Mouse (Mus musculus) limb, embryonic 12.5 days (tissue): ENCODE measurements around the gene Rpl35a. TPM values are rescaled to one million over a fixed set of nuclear protein-coding genes. Genes with fewer than 3 reads are reported as not detected.

Experiments used
- ATAC-seq: fragments of 200-750 bp; cut with Nextera tagmentation; 2 replicates; pipeline ENCODE4 v1.8.0; 2017; ENCODE audit warnings: low read depth, moderate TSS enrichment; ENCODE audit not compliant: insufficient number of reproducible peaks, insufficient read depth, low FRiP score, low TSS enrichment
- H3K27ac ChIP-seq: fragments of 300-500 bp; sonication (generic); 2 replicates; pipeline ENCODE4 v1.5.1; 2016; ENCODE audit warnings: mild to moderate bottlenecking, moderate library complexity
- H3K27me3 ChIP-seq: fragments of 300-500 bp; sonication (generic); 2 replicates; pipeline ENCODE4 v1.6.1; 2016; ENCODE audit warnings: mild to moderate bottlenecking, moderate library complexity
- H3K36me3 ChIP-seq: fragments of 300-500 bp; sonication (generic); 2 replicates; pipeline ENCODE4 v1.6.1; 2016; ENCODE audit warnings: mild to moderate bottlenecking, moderate library complexity
- H3K4me1 ChIP-seq: fragments of 300-500 bp; sonication (generic); replicated peaks from 2 replicates; pipeline ENCODE4 v1.6.1; 2016
- H3K4me2 ChIP-seq: fragments of 300-500 bp; sonication (generic); 2 replicates; pipeline ENCODE4 v1.6.1; 2016; ENCODE audit warnings: mild to moderate bottlenecking, moderate library complexity
- H3K4me3 ChIP-seq: fragments of 300-500 bp; sonication (generic); replicated peaks from 2 replicates; pipeline ENCODE4 v1.5.1; 2016; ENCODE audit warnings: mild to moderate bottlenecking
- H3K9ac ChIP-seq: fragments of 300-500 bp; sonication (generic); replicated peaks from 2 replicates; pipeline ENCODE4 v1.6.1; 2016; ENCODE audit warnings: mild to moderate bottlenecking, moderate library complexity
- H3K9me3 ChIP-seq: fragments of 300-500 bp; sonication (generic); 2 replicates; pipeline ENCODE4 v1.6.1; 2016; ENCODE audit warnings: mild to moderate bottlenecking, moderate library complexity
- WGBS: fragments of 180-500 bp; shearing (Covaris S2); methylation state at CpG from one replicate; pipeline ENCODE4 v1.1.7; 2016; 5-methylcytosine and 5-hydroxymethylcytosine counted together
- microRNA counts: library from miRNA; unstranded; fragments of <30 nt; microRNA quantifications from one replicate; lab custom pipeline; 2017
- microRNA-seq: library from miRNA; unstranded; fragments of <30 nt; microRNA quantifications from one replicate; pipeline ENCODE4, GENCODE M21; 2017
- polyA plus RNA-seq: library from polyadenylated mRNA; unstranded; fragments of >200 nt; fragmentation: Nextera tagmentation; extraction: Ambion mirVana; gene quantifications from 2 replicates; pipeline ENCODE4 v1.2.1, GENCODE M21; 2016

The Rpl35a gene
- polyA plus RNA-seq, 1 experiment from 2014 or later = 1,024 TPM

DNA sequence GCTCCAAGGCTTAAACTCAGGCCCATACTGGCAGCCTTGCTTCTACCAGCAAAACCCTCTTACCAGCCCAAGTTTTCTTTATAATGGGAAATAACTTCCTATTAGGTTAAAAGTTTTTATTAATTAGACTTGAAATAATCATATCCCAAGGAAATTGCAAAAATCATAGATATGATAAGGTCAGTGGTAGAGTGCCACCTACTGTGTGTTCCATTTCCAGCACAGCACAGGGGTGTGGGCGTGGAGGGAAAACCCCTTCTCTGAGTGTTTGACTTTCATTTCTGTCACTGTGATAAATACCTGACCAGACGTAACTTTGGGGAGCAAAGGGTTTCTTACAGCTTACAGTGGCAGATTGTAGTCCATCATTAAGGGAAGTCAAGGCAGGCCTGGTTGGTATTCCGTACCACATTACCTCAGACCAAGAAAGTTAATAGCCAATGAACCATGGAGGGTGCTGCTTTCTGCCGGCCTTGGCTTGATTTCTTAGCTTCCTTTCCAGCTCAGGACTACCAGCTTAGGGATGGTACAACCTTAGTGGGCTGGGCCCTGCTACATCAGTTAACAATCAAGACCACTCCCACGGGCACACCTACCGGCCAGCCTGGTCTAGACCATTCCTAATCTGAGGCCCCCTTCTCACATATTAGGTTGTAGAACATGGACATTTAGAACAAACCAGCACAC, 16.8 kb downstream of the Rpl35a start:
- H3K4me3 ChIP-seq = no peak overlapping the region
- no peak for ATAC-seq
- H3K27ac ChIP-seq = no peak overlapping the region
- no peaks in the 10 kb centered on the region for H3K27me3 ChIP-seq
- peaks cover 31% of the 10 kb centered on the region; the same call in 1 of the 2 replicates for H3K36me3 ChIP-seq
- H3K4me2 ChIP-seq = no peak overlapping the region
- no peaks in the 10 kb centered on the region for H3K9me3 ChIP-seq
- no peaks in the 10 kb centered on the region for H3K4me1 ChIP-seq
- H3K9ac ChIP-seq = no peak overlapping the region
- 85% methylated on average over 6 of the region's 6 CpGs for WGBS

GRCm38 (mm10) chr16:33074967-33075366, 18.7 kb downstream of the Rpl35a start:
- Histone ChIP-seq H3K36me3 (peaks cover 29% of the 10 kb centered on the region; the same call in 1 of the 2 replicates), H3K4me1 (no peaks in the 10 kb centered on the region), H3K9ac (no peak overlapping the region), H3K4me2 (no peak overlapping the region), H3K4me3 (no peak overlapping the region), H3K9me3 (no peaks in the 10 kb centered on the region), H3K27ac (no peak overlapping the region), H3K27me3 (no peaks in the 10 kb centered on the region)
- no peak for ATAC-seq
- 60% methylated on average over 5 of the region's 5 CpGs for WGBS

- WGBS = 53% methylated on average over 6 of the region's 6 CpGs
- no peak overlapping the region for H3K4me2 ChIP-seq
- no peak overlapping the region for H3K27ac ChIP-seq
- no peaks in the 10 kb centered on the region for H3K9me3 ChIP-seq
- no peak for ATAC-seq
- H3K36me3 ChIP-seq = peaks cover 29% of the 10 kb centered on the region; the same call in 1 of the 2 replicates
- no peaks in the 10 kb centered on the region for H3K27me3 ChIP-seq
- H3K9ac ChIP-seq = no peak overlapping the region
- H3K4me3 ChIP-seq = no peak overlapping the region
- H3K4me1 ChIP-seq = no peaks in the 10 kb centered on the region
Measured at GRCm38 (mm10) chr16:33076078-33076477, 19.8 kb downstream of the Rpl35a start.

- no peak overlapping the region for H3K4me3 ChIP-seq
- 87% methylated on average over 5 of the region's 5 CpGs for WGBS
Measured at GRCm38 (mm10) chr16:33077069-33077627, 20.9 kb downstream of the Rpl35a start.

DNA sequence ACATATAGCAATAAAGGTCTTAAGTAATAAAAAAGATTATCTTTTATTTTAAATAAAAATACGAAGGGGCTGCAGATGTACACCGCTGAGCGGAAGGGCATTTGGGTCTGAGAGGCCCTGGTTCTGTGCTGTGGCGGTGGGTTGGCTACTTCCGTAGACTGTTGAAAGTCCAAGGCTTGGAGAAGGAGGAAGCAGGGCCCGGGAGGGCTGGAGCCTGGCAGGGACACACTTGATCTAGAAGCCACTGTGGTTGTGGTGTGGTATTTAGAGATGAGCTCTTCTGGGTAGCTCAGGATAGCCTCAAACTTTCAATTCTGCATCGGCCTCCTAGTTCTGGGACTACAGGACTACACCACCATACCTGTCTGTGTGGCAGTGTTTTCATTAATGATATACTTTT, 23.8 kb downstream of the Rpl35a start:
- Histone ChIP-seq H3K4me1 (no peaks in the 10 kb centered on the region), H3K9ac (no peak overlapping the region), H3K27me3 (no peaks in the 10 kb centered on the region), H3K27ac (no peak overlapping the region), H3K9me3 (no peaks in the 10 kb centered on the region), H3K4me3 (no peak overlapping the region), H3K4me2 (no peak overlapping the region), H3K36me3 (peaks cover 17% of the 10 kb centered on the region; the same call in 1 of the 2 replicates)
- no peak for ATAC-seq
- 95% methylated on average over 7 of the region's 7 CpGs for WGBS

More at GRCm38 (mm10) chr16:33077069-33077627, 20.9 kb downstream of the Rpl35a start:
- H3K9me3 ChIP-seq = no peaks in the 10 kb centered on the region
- H3K4me2 ChIP-seq = no peak overlapping the region
- no peak overlapping the region for H3K9ac ChIP-seq
- no peaks in the 10 kb centered on the region for H3K27me3 ChIP-seq
- no peak for ATAC-seq
- H3K27ac ChIP-seq = no peak overlapping the region
- H3K36me3 ChIP-seq = peaks cover 27% of the 10 kb centered on the region; the same call in 1 of the 2 replicates
- no peaks in the 10 kb centered on the region for H3K4me1 ChIP-seq

DNA sequence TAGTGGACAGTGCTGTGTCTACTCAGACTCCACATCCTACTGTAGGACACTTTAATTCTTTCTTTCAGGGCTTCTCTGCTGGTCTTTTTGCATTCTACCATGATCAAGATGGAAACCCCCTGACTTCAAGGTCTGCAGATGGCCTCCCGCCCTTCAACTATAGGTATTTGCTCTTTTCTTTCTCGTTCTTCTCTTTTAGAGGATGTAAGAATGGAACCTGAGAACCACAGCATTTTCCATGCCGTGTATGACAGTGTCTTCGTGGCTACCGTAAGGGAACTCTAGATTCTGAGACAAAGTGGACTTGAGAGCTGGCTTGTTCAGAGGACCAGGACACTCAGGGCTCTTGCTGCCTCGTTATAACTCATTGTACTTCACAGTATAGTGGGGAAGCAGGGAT, 26.7 kb downstream of the Rpl35a start:
- H3K9ac ChIP-seq = no peak overlapping the region
- ATAC-seq = no peak
- no peak overlapping the region for H3K4me3 ChIP-seq
- H3K9me3 ChIP-seq = no peaks in the 10 kb centered on the region
- H3K4me1 ChIP-seq = no peaks in the 10 kb centered on the region
- no peak overlapping the region for H3K27ac ChIP-seq
- H3K4me2 ChIP-seq = no peak overlapping the region
- H3K36me3 ChIP-seq = peaks cover 12% of the 10 kb centered on the region; the same call in 1 of the 2 replicates
- no peaks in the 10 kb centered on the region for H3K27me3 ChIP-seq
- 90% methylated on average over 6 of the region's 6 CpGs for WGBS

DNA sequence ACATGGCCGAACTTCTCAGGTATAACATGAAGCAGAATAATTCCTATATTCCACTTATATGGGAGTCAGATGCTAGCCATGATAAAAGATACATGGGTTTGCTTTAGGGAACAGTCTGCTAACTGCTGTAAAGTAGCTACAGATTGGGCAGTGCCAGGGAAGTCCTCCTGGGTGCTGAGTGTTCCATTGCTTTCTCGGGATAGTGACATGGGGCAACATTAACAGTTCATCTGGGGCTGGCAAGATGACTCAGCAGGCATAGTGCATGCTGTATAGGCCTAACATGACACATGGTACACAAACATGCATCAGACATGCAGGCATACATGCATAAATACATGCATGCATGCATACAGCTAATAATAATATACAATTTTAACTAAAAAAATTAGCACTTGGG, 27.7 kb downstream of the Rpl35a start:
- Histone ChIP-seq H3K4me3 (no peak overlapping the region), H3K4me2 (no peak overlapping the region), H3K9me3 (no peaks in the 10 kb centered on the region), H3K9ac (no peak overlapping the region), H3K4me1 (no peaks in the 10 kb centered on the region), H3K36me3 (peaks cover 14% of the 10 kb centered on the region; the same call in 1 of the 2 replicates), H3K27me3 (no peaks in the 10 kb centered on the region), H3K27ac (no peak overlapping the region)
- WGBS = 85% methylated on average over 2 of the region's 2 CpGs
- ATAC-seq = no peak

GRCm38 (mm10) chr16:33085666-33086065, 29.4 kb downstream of the Rpl35a start:
- H3K4me3 ChIP-seq = no peak overlapping the region
- H3K27ac ChIP-seq = no peak overlapping the region
- peaks cover 20% of the 10 kb centered on the region; the same call in 1 of the 2 replicates for H3K36me3 ChIP-seq
- no peak overlapping the region for H3K9ac ChIP-seq
- H3K27me3 ChIP-seq = no peaks in the 10 kb centered on the region
- no peaks in the 10 kb centered on the region for H3K4me1 ChIP-seq
- WGBS = 87% methylated on average over 8 of the region's 8 CpGs
- H3K4me2 ChIP-seq = no peak overlapping the region
- no peaks in the 10 kb centered on the region for H3K9me3 ChIP-seq
- ATAC-seq = no peak

MicroRNAs within 50 kb of the gene (microRNA counts, 519-probe panel; counts per million panel counts)
- not detected for microRNA mmu-miR-1947 (lab: Ali Mortazavi, UCI)

Small RNA genes within 50 kb of the gene (microRNA-seq; reads per million reads assigned to microRNA genes)
- gene Gm22231 (not detected), gene Mir1947 (4.4 reads per million, percentile 14 among the genes with 10 or more reads in this experiment)

Other genes with a start within 250 kb of the Rpl35a start
- gene Smbd1, start 246.0 kb upstream of the Rpl35a start, polyA plus RNA-seq = not detected in 2 replicates
- 118 and 121 TPM in 2 replicates for gene Fyttd1, start 179.0 kb upstream of the Rpl35a start, polyA plus RNA-seq
- gene Rubcn, start 178.7 kb upstream of the Rpl35a start, polyA plus RNA-seq = 16.3 and 19.3 TPM in 2 replicates
- gene Lrch3, start 142.4 kb upstream of the Rpl35a start, polyA plus RNA-seq = 40.6 and 41.3 TPM in 2 replicates
- 2.2 and 2.4 TPM in 2 replicates for gene Iqcg, start 235 bp upstream of the Rpl35a start, polyA plus RNA-seq
- gene Lmln, start 6.1 kb downstream of the Rpl35a start, polyA plus RNA-seq = 3.6 TPM in 2 replicates
- 27.6 and 28.4 TPM in 2 replicates for gene Osbpl11, start 128.6 kb downstream of the Rpl35a start, polyA plus RNA-seq
- gene Snx4, start 195.0 kb downstream of the Rpl35a start, polyA plus RNA-seq = 71.4 and 80.7 TPM in 2 replicates